Mouse (Mus musculus): Measurements from ENCODE around the gene Arhgdig. TPM values are rescaled to one million over a fixed set of nuclear protein-coding genes. Genes with fewer than 3 reads are reported as not detected.

The Arhgdig gene
- polyA plus RNA-seq (2015; fragmentation: Nextera tagmentation; extraction: Ambion mirVana): 133 and 139 TPM in 2 replicates

DNA sequence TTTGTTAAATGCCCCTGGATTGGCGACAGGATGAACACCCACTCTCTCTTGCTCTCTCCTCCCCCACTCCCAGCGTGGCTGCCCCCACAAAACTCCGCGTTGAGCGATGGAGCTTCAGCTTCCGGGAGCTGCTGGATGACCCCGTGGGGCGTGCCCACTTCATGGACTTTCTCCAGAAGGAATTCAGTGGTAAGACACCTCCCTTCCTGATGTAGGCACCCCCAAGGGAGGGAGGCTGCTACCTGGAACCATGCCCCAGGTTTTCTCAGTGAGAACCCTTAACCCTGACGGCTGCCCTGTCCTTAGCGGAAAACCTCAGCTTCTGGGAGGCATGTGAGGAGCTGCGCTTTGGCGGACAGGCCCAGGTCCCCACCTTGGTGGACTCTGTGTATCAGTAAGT lies at the start of gene Arhgdig:
Arhgdig (minus strand) TSS at position 101 of the 400 bp plus-strand sequence.
- no peaks in the 10 kb centered on the region for H3K27me3 ChIP-seq (ENCODE audit: control insufficient read depth, insufficient read depth, low read length)
- no peak within 1 kb of the TSS for H3K9ac ChIP-seq (ENCODE audit: low read length)
- DNase-seq (ENCODE audit: low spot score) (no peak), ATAC-seq (ENCODE audit: low FRiP score, low TSS enrichment) (no peak)
- no peak within 1 kb of the TSS for H3K4me2 ChIP-seq (replicated peaks; ENCODE audit: low read depth)
- no peaks in the 10 kb centered on the region for H3K36me3 ChIP-seq (ENCODE audit: control insufficient read depth, insufficient read depth, low read length)
- H3K27ac ChIP-seq (replicated peaks): no peak within 1 kb of the TSS
- WGBS: 86% methylated on average over 12 of the region's 12 CpGs
- no peaks in the 10 kb centered on the region for H3K4me1 ChIP-seq (replicated peaks; ENCODE audit: control insufficient read depth, insufficient read depth)
- H3K4me3 ChIP-seq (ENCODE audit: low read depth, low read length): no peak within 1 kb of the TSS
- TF ChIP-seq CTCF (IDR thresholded peaks at IDR 0.05; ENCODE audit: low read depth) (no peak), EP300 (optimal IDR thresholded peaks at IDR 0.05) (no peak)
- H3K9me3 ChIP-seq (ENCODE audit: control insufficient read depth, low read length): no peaks in the 10 kb centered on the region

DNA sequence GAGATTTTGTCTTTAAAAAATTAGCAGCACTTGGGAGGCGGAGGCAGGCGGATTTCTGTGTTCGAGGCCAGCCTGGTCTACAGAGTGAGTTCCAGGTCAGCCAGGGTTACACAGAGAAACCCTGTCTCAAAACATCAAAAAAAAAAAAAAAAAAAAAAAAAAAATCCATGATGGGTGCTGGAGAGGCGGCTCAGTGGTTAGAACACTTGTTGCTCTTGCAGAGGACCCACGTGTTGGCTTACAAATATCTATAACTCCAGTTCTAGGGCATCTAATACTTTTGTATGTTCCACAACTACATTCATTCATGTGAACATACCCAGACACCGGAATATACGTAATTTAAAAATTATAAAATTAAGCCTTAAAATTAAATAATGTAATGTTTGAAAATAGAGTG lies 47.7 kb upstream of the Arhgdig start:
- no peak overlapping the region for H3K4me2 ChIP-seq (replicated peaks; ENCODE audit: low read depth)
- no peaks in the 10 kb centered on the region for H3K27me3 ChIP-seq (ENCODE audit: control insufficient read depth, insufficient read depth, low read length)
- TF ChIP-seq CTCF (IDR thresholded peaks at IDR 0.05; ENCODE audit: low read depth) (no peak), EP300 (optimal IDR thresholded peaks at IDR 0.05) (no peak)
- no peaks in the 10 kb centered on the region for H3K4me1 ChIP-seq (replicated peaks; ENCODE audit: control insufficient read depth, insufficient read depth)
- H3K4me3 ChIP-seq (ENCODE audit: low read depth, low read length): no peak overlapping the region
- 92% methylated on average over 7 of the region's 7 CpGs for WGBS
- no peaks in the 10 kb centered on the region for H3K9me3 ChIP-seq (ENCODE audit: control insufficient read depth, low read length)
- DNase-seq (ENCODE audit: low spot score) (no peak), ATAC-seq (ENCODE audit: low FRiP score, low TSS enrichment) (no peak)
- no peak overlapping the region for H3K27ac ChIP-seq (replicated peaks)
- peaks cover 12% of the 10 kb centered on the region for H3K36me3 ChIP-seq (ENCODE audit: control insufficient read depth, insufficient read depth, low read length)
- H3K9ac ChIP-seq (ENCODE audit: low read length): no peak overlapping the region

GRCm38 (mm10) chr17:26253399-26253798 lies 45.8 kb upstream of the Arhgdig start:
- Histone ChIP-seq H3K27me3 (ENCODE audit: control insufficient read depth, insufficient read depth, low read length) (no peaks in the 10 kb centered on the region), H3K4me1 (replicated peaks; ENCODE audit: control insufficient read depth, insufficient read depth) (no peaks in the 10 kb centered on the region), H3K9me3 (ENCODE audit: control insufficient read depth, low read length) (no peaks in the 10 kb centered on the region), H3K36me3 (ENCODE audit: control insufficient read depth, insufficient read depth, low read length) (peaks cover 7% of the 10 kb centered on the region), H3K4me3 (ENCODE audit: low read depth, low read length) (peak overlapping the region; percentile 85), H3K27ac (replicated peaks) (peak overlapping the region; percentile 100), H3K4me2 (replicated peaks; ENCODE audit: low read depth) (peak overlapping the region; percentile 73), H3K9ac (ENCODE audit: low read length) (peak overlapping the region; percentile 98)
- no peak for ATAC-seq (ENCODE audit: low FRiP score, low TSS enrichment)
- DNase-seq (ENCODE audit: low spot score): no peak
- no peak for TF ChIP-seq EP300 (optimal IDR thresholded peaks at IDR 0.05)
- no peak for TF ChIP-seq CTCF (IDR thresholded peaks at IDR 0.05; ENCODE audit: low read depth)
- WGBS: under 1% methylated on average over 24 of the region's 24 CpGs

- TF ChIP-seq EP300 (optimal IDR thresholded peaks at IDR 0.05) (peak; percentile 15), CTCF (IDR thresholded peaks at IDR 0.05; ENCODE audit: low read depth) (peak; percentile 1; the same call in 1 of the 2 replicates)
- Histone ChIP-seq H3K36me3 (ENCODE audit: control insufficient read depth, insufficient read depth, low read length) (peaks cover 4% of the 10 kb centered on the region), H3K9me3 (ENCODE audit: control insufficient read depth, low read length) (no peaks in the 10 kb centered on the region), H3K27ac (replicated peaks) (peak within 1 kb of the TSS; percentile 100), H3K4me3 (ENCODE audit: low read depth, low read length) (peak within 1 kb of the TSS; percentile 85), H3K4me2 (replicated peaks; ENCODE audit: low read depth) (peak within 1 kb of the TSS; percentile 73), H3K9ac (ENCODE audit: low read length) (peak within 1 kb of the TSS; percentile 98), H3K27me3 (ENCODE audit: control insufficient read depth, insufficient read depth, low read length) (no peaks in the 10 kb centered on the region), H3K4me1 (replicated peaks; ENCODE audit: control insufficient read depth, insufficient read depth) (no peaks in the 10 kb centered on the region)
- ATAC-seq (ENCODE audit: low FRiP score, low TSS enrichment) (peak; percentile 94), DNase-seq (ENCODE audit: low spot score) (peak; percentile 95)
- under 1% methylated on average over 43 of the region's 43 CpGs for WGBS
These were observed 45.1 kb upstream of the Arhgdig start, which contains the start of gene Luc7l for GRCm38 (mm10) chr17:26252539-26253251. Gene Luc7l (plus strand): TSS chr17:26252896.

GRCm38 (mm10) chr17:26251886-26252538 lies 44.4 kb upstream of the Arhgdig start:
- no peak overlapping the region; the same call in 1 of the 2 replicates for H3K4me3 ChIP-seq (ENCODE audit: low read depth, low read length)
- TF ChIP-seq EP300 (optimal IDR thresholded peaks at IDR 0.05): no peak
- no peak for TF ChIP-seq CTCF (IDR thresholded peaks at IDR 0.05; ENCODE audit: low read depth)
- no peaks in the 10 kb centered on the region for H3K9me3 ChIP-seq (ENCODE audit: control insufficient read depth, low read length)
- ATAC-seq (ENCODE audit: low FRiP score, low TSS enrichment) (no peak), DNase-seq (ENCODE audit: low spot score) (no peak)
- H3K27ac ChIP-seq (replicated peaks): no peak overlapping the region
- H3K27me3 ChIP-seq (ENCODE audit: control insufficient read depth, insufficient read depth, low read length): no peaks in the 10 kb centered on the region
- peaks cover 4% of the 10 kb centered on the region for H3K36me3 ChIP-seq (ENCODE audit: control insufficient read depth, insufficient read depth, low read length)
- no peaks in the 10 kb centered on the region for H3K4me1 ChIP-seq (replicated peaks; ENCODE audit: control insufficient read depth, insufficient read depth)
- H3K9ac ChIP-seq (ENCODE audit: low read length): no peak overlapping the region; the same call in 1 of the 2 replicates
- H3K4me2 ChIP-seq (replicated peaks; ENCODE audit: low read depth): peak overlapping the region; percentile 73
- WGBS: 58% methylated on average over 4 of the region's 4 CpGs

Measured in stomach, postnatal 0 days (tissue).